Mouse (Mus musculus): ENCODE measurements at regions not wholly inside any gene's neighbourhood (a gene's known extent, or its start where the extent isn't known, plus 50 kb on each side); places are given as distances from the start of the nearest gene placed in this dataset.

DNA sequence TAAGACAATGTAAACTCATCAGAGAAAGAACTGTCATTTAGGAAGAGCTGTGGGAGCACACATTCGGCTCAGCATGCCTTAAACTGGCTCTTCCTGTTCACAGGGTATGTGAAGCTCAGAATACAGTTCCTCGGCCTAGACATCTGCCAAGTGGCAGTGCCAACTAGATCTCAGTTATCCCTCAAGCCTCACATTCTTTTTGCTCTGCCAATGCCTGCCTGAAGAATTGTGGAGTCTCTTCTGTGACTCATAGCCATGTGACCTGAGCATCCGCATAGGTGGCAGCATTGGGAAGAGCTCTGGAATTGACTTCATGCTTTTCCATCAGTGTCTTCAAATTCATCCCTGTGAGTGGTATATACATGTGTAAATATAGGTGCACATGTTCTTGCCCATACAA is 59.7 kb downstream of the Prlhr start:
- intact Hi-C loops (cut with DNase I), result no loop called here
- no peak for DNase-seq

DNA sequence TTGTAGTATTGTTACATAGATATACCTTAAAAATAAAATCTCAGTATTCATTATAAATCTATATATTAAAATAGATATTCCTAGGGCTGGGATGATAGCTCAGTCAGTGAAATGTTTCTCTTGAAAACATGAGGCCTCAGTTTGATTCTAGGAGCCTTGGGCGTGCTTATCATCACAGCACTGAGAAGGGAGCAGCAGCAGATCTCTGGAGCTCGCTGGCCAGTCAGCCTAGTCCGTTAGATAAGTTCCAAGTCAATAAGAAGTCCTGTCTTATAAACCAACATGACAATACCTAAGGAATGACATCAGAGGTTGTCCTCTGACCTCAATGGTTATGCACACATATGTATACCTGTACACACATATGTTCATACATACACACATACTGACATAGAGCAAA is 68.7 kb downstream of the Prlhr start:
- DNase-seq, result no peak
- intact Hi-C loops (cut with DNase I), result no loop called here

DNA sequence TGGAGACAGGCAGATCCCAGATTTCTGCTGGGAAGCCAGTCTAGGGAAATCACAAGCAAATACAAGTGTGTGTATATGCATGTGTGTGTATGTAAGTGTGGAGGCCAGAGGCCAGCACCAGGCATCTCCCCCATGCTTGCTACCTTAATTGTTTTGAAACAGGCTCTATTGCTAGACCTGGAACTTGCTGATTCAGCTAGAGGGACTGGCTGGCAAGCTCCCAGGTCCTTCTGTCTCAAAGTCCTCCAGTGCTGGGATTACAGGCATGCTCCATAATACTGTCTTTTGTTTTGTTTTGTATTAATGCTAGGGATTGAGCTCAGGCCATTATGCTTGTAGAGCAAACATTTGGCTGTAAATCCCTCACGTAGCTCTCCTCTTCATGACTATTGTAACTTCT is 70.4 kb downstream of the Prlhr start:
- intact Hi-C loops (cut with DNase I), result no loop called here

DNA sequence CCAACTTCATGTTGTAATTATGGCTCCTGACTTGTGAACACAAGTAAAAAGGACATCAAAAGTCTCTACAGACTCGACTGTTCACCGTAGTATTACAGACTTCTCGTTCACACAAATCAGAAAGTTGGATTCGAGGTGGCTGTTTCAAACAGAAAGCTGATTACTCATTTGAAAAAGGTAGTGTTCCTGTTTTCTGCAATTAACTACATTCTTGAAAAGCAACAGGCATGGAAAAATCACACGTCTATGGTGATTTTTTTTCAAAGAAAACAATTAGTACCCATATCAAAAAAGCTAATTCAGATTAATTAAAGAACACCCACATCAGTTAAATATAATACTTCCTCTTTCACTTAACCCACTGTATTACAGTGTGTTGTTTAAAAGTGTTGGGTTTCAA is 71.5 kb downstream of the Prlhr start:
- intact Hi-C loops (cut with DNase I), result no loop called here
- no peak for DNase-seq

More for the DNA sequence above, 70.4 kb downstream of the Prlhr start:
- no peak for DNase-seq

DNA sequence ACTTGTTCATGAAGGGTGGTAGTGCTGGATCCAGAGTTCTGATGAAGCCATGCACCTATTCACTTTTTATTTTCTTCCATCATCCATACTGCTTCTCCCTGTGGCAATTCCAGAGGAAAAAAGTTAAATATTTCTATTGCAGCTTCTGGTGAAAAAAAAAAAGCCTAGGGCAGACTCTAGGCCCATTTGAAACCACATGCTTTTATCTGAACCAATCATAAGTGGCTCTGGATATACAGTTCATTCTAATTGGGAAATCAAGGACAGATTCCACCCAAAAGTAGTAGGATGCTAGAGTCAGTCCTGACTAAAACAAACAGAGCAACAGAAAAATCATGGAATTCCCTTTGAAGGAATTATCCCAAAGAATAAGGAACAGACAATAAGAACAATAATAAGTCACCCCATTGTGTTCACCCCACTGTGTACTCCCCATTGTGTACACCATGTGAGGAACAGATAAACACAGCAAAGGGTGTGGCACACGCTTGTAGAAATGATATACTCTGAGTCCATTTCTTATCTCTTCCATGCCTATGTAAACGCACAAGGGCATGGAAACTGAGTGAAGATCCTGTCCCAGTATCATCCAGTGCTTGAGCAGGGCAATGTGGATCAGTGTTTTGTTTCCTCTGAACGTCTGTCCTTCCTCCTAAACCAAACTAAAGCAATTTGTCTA is 81.4 kb downstream of the Prlhr start:
- DNase-seq, result no peak
- intact Hi-C loops (cut with DNase I), result no loop called here

DNA sequence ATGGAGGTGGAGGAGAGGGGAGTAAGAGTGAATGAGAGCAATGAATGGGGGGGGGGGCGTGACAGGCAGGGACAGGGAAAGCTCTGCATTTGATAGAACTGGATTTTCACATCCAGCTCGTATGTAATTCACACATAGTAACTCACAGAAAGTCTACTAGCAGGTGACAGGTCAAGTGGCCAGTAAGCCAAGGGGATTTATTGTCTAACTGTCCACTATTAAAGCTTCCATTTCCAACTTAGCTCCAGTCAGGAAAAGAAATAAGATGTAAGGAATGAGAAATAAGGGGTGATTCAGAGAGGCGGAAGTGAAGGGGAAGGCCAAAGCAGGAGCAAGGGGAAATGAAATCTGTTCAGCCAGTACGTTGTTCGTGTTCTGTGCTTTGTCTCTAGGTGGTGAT is 83.4 kb downstream of the Prlhr start:
- DNase-seq, result no peak

DNA sequence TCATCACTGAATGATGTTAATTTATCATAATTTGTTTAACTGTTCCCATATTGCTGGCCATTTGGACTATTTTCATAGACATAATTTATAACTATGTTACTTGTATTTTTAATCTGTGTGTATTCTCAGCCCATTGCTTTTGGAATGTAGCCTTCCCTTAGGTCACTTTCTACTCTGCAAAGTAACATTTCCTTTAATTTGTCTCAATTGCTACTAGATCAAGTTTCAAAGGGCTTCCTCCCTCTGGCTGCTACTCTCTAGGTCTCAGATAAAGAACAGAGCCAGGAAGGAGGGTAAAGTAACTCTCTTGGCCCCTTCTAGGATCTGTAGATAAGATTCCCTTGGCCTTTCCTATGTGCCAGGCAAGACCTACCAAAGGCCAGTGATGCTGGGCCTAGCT is 85.4 kb downstream of the Prlhr start:
- DNase-seq, result no peak
- intact Hi-C loops (cut with DNase I), result no loop called here

More for the DNA sequence above, 83.4 kb downstream of the Prlhr start:
- intact Hi-C loops (cut with DNase I), result no loop called here

DNA sequence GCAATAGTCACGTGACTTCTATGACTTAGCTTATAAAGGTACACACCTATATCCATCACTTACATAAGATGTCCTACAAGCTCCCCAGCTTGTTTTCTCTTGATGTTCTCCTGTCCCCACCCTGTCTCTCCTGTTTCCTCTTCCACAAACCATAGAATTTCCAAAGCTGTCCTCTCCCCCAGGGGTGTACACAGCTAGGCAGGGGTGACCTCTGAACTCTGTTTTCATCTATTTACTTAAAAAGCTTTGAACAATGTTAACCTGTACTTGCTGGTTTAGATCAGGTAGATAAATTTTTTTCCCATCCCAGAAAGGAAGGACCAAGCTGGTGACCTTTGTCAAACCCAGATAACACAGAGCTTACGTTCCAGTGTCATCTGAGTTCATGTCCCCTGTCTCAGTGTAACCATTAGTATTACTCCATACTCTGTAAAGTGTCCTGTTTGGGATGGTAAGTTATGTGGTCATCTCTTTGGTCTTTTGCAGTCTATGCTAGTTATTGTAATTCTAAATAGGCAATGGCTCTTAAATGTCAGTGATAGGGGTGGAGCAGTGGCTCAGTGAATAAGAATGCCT is 89.0 kb downstream of the Prlhr start:
- DNase-seq, result no peak
- intact Hi-C loops (cut with DNase I), result no loop called here

DNA sequence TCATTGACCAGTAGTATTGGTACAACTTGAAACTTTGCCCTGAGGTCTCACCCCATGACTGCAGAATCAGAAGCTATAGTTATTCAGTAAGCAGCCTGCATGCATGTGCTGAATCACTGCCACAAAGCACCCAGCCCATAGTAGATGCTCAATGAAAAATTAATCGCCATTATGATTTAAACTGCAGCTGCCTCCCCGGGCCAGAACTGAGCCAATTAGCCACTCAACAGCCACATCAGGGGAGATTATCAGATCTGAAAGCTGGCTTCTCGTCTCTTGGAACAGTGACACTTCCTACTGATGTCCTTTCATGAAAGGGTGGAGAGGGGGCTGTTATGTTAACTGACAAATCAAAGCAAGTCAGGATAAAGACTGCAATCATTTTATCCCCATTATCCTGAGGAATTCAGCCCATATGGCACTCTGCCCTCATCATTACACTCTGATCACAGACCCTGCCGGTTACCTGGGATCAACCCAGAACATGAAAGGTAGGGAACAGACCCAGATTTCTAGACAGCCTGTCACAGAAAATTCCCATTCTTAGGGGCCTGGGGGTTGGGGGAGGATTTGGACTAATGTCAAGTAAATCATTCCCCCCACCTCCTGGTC is 104.0 kb downstream of the Prlhr start:
- DNase-seq, result no peak
- intact Hi-C loops (cut with DNase I), result no loop called here

DNA sequence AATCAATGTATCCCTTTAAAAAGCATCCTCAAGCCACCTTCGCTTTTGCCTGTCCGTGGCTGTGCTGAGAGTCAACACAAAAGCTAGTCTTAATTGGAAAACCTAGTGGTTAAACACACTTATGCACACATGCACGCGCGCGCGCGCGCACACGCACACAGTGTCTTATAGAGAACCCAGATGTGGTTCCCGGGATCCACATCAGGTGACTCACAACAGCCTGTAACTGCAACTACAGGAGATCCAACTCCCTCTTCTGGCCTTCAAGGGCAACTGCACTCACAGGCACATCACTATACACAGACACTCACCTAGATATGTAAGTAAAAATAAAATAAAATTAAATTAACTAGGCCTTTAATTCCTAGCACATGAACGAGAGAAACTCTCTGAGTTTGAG is 118.4 kb upstream of the Fam204a start:
- intact Hi-C loops (cut with DNase I), result no loop called here
- no peak for DNase-seq

DNA sequence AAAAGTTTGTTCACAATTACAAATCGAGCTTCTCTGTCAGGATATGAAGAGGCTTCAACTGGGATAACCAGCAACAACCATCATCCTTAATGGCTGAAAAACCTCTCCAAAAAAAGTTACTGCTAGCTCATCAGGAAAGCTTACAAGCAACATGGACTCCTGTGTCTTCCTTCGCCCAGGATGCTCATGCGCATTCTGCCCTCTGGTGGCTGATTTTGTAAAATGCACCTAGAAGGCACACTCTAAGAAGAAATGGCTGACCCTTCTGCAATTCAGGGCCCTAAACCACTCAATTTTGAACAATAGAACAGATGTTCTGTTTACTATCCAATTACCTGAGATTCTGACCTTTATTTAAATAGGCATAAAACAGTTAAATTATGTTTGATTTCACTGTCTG is 115.0 kb upstream of the Fam204a start:
- peak; percentile 5 to 26 for DNase-seq
- intact Hi-C loops (cut with DNase I), result no loop called here

DNA sequence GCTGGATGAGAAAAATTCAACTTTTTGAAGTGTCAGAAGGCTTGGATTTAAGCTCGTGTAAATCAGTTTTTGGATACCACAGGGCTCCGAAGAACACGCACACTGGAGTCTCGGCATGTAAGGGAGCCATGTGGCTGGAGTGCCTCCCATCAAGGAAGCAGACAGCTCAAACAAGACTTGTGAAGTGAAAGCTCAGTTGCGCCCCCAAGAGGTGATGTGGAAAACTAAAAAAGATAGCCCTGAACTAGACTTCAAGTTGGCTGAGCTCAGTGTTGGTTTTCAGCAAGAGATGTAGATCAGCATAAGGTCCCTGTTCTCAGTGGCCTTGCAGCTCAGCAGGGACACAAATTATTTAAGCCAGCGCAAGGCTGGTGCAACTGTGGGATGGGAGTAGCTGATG is 113.7 kb upstream of the Fam204a start:
- intact Hi-C loops (cut with DNase I), result no loop called here

DNA sequence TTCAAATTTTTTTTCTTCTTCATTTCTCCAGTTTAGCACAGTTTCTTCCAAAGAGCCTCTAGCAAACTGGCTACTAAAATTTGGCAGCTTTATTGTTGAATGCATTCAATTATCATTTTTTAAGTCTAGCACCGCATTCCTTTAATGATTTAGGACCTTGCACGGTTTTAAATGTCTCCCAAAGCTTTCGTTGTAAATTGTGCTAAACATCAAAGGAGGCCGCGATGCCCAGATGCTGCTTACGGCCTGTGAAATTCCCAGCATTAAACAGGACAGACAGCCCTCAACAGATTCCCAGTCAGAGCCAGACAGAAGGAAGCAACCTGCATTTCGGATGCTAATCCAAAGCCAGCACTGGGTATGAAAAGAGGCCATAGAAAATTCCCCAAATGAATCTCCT is 108.0 kb upstream of the Fam204a start:
- DNase-seq, result no peak
- intact Hi-C loops (cut with DNase I), result no loop called here

More for the DNA sequence above, 113.7 kb upstream of the Fam204a start:
- DNase-seq, result no peak

DNA sequence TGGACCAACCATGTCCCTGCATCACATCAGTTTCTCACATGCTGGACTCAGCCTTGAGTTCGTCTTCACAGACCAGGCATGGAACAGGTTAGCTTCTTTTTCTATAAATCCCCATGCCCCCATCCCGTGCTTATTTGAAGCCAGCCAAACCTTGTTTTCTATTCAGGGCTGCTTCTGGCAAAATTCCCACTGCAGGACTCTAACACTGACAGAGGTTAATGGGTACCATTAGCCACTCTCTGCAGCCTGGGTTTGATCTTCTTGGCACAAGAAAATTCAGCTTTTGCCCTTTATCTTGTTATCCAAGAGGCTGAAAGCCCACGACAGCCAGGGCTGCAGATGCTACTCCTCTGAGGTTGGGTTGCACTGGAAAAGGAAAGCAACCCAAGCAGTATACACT is 101.8 kb upstream of the Fam204a start:
- intact Hi-C loops (cut with DNase I), result no loop called here
- DNase-seq, result no peak

DNA sequence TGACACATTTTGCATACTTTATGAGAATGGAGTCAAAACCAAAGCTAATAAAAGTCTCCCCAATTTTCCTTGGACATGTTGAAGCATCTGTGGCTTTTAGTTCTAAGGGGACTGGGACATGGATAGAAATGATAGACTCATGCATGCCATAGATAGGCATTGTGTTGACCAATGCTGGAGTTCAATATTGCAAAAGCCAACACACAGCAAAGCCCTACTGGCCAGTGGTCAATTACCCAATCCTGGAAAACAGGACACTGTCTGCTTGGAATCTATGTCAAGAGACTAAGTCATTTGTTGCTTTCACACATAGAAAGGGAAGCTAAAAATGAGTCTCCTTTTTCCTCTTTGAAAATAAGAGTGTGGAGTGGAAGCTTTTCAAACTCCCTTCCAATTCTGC is 99.1 kb upstream of the Fam204a start:
- no peak for DNase-seq
- intact Hi-C loops (cut with DNase I), result no loop called here

DNA sequence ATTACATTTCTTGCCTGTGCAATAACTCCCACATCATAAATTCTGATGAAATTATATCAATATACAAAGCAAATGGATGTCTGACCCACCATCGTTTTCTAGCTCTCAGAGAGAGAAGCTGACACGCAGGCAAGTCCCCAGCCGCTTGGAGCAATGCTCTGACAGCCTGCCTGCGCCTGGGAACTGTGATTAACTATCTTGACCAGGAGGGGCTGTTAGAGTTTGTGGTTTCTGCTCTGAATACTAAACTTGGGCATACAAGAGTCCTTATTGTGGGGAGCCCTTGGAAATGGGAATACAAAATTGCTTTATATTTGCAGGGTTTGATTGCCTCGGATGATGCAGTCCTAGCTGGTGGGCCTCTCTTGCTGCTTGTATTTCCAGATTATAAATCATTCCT is 98.6 kb upstream of the Fam204a start:
- intact Hi-C loops (cut with DNase I), result no loop called here
- DNase-seq, result no peak

DNA sequence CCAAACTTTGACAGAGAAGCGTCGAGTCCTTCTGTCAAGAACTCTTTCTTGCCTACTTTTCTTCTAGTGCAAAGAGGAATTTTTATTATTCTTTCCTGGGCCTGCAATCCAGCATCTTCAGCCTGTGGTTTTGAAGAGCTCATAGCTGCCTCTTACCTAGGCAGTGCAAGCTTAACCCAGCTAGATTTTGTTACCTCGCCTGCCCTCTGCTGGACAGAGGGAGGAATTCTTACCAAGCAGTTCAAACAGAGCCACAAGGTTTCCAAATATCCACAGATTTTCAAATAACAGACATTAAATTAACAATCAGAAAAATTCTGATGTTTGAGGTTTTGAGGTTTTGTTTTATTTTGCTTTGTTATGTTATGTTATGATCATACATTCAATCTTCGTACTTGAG is 84.1 kb upstream of the Fam204a start:
- intact Hi-C loops (cut with DNase I), result loop anchor here (1.0 to 10.0 kb wide), 4 partner anchors 163 to 892 kb away; no protein-coding TSS in a partner anchor
- DNase-seq, result peak; percentile 55 to 65

DNA sequence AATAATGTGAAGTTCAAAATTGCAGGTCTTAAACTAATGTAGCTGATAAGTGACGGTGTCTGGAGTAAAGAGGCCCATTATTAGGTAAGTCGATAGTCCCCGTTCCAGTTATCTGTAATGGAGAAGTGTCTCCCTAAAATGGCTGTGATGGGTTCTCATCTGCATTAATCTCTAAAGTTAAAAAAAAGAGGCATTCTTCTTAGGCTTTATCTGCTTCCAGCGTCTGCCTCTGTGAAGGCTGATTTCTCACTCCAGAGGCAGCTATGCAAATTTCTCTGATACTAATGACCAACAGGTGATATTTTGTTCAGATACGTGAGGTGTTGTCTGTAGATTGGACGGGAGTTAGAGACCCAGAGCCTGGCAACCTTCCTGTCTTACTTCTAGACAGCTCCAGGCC is 75.9 kb upstream of the Fam204a start:
- intact Hi-C loops (cut with DNase I), result no loop called here
- no peak for DNase-seq

DNA sequence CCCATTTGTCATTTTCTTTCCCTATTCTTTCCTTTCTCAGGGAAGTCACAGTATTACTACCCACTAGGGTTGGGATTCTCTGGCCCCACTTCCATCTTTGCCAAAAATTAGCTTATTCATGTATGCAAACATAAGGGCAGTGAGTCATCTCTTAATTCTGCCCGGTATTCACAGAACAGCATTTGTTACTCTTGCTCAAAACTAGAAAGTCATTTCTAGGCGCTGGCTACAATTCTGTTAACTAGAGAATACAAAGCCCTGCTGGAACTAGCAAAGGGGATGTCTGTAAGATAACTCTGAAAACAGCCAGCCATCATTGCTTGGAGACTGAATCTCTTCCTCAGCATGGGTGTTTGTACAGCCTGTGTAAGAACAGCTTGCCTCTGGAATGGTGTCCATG is 74.4 kb upstream of the Fam204a start:
- intact Hi-C loops (cut with DNase I), result no loop called here
- DNase-seq, result no peak

DNA sequence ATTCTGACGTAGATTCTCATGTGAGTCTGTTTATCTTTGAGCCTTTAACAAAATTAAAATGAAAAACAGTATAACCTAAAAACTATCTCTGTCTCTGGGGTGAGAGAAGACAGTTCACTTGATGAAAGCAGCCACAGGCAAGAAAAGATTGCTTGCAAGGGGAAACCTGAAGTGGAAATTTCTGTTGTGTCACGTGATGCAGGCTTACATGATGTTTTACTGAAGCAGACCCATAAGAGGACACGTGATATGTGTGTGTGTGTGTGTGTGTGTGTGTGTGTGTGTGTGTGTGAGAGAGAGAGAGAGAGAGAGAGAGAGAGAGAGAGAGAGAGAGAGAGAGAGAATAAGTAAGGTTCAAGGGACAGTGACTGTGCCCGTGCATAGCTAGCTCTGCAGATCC is 63.7 kb upstream of the Fam204a start:
- intact Hi-C loops (cut with DNase I), result no loop called here
- DNase-seq, result no peak

DNA sequence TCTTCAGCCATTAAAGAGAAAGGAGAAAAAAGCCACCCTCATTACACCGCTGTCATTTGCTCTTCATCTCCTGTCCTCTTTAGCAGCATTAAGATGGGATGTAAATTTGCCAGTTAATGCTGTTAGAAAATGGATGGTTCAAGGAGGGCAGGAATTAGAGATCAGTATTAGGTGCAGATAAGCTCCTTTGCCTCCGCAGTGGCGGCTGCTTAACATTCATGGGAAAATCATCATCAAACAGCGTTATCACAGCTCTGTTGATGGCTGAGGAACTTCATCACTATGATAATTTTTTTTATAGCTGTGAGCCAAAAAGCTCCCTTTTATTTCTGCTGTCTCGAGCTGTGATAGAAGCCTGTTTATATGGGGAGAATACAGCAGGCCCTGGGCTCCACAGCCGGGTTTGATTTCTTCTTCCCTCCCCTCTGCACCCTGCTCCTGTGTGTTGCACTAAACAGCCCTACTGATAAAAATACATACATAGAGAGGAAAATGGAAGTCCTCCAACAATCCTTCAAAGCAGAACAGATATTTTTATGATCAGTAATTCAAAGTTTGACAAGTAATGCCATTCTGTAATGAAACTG is 60.4 kb upstream of the Fam204a start:
- no peak for DNase-seq
- intact Hi-C loops (cut with DNase I), result no loop called here

DNA sequence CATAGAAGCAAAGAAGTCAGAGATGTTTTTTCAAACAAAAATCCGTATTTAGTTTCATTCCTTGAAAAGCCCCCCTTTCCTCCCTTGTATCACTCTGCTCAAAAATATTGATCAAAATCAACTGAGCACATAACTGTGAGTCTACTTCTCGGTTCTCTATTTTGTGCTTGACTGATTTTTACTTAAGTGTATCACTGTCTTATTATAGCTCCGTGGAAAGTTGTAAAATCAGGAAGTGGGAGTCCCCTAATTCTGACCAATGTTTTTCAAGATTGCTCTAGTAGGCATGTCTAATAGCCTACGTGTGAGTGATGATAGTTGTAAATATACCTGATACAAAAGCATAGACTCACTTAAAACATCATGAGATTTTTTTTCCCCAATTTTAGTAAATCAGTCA is 58.4 kb upstream of the Fam204a start:
- DNase-seq, result no peak
- intact Hi-C loops (cut with DNase I), result no loop called here

Measured in heart, postnatal 36 days (tissue).